Mouse (Mus musculus) intestine, embryonic 15.5 days (tissue): ENCODE measurements around the gene Timm13. TPM values are rescaled to one million over a fixed set of nuclear protein-coding genes. Genes with fewer than 3 reads are reported as not detected.
A peak's percentile ranks its signal among the peaks of the same experiment; 100 is the strongest.

ENCODE experiments used
- ATAC-seq: fragments of 200-750 bp; cut with Nextera tagmentation; 2 replicates; pipeline ENCODE4 v1.8.0; 2017; ENCODE audit warnings: moderate TSS enrichment, moderate library complexity
- H3K27ac ChIP-seq: fragments of 300-500 bp; sonication (generic); 2 replicates; pipeline ENCODE4 v1.5.1; 2015; ENCODE audit warnings: mild to moderate bottlenecking, inconsistent platforms
- H3K27me3 ChIP-seq: fragments of 300-500 bp; sonication (generic); replicated peaks from 2 replicates; pipeline ENCODE4 v1.6.1; 2015; ENCODE audit warnings: inconsistent platforms
- H3K36me3 ChIP-seq: fragments of 300-500 bp; sonication (generic); 2 replicates; pipeline ENCODE4 v1.6.1; 2015; ENCODE audit warnings: inconsistent platforms
- H3K4me1 ChIP-seq: fragments of 300-500 bp; sonication (generic); replicated peaks from 2 replicates; pipeline ENCODE4 v1.6.1; 2015; ENCODE audit warnings: inconsistent platforms
- H3K4me2 ChIP-seq: fragments of 300-500 bp; sonication (generic); replicated peaks from 2 replicates; pipeline ENCODE4 v1.6.1; 2015; ENCODE audit warnings: mild to moderate bottlenecking, inconsistent platforms
- H3K4me3 ChIP-seq: fragments of 300-500 bp; sonication (generic); replicated peaks from 2 replicates; pipeline ENCODE4 v1.5.1; 2015; ENCODE audit warnings: inconsistent platforms
- H3K9ac ChIP-seq: fragments of 300-500 bp; sonication (generic); 2 replicates; pipeline ENCODE4 v1.6.1; 2015; ENCODE audit warnings: inconsistent platforms
- H3K9me3 ChIP-seq: fragments of 300-500 bp; sonication (generic); 2 replicates; pipeline ENCODE4 v1.6.1; 2016; ENCODE audit warnings: inconsistent platforms
- WGBS: fragments of 180-500 bp; shearing (Covaris S2); methylation state at CpG from one replicate; pipeline ENCODE4 v1.1.7; 2015; 5-methylcytosine and 5-hydroxymethylcytosine counted together
- polyA plus RNA-seq: library from polyadenylated mRNA; unstranded; fragments of >200 nt; fragmentation: Nextera tagmentation; extraction: Ambion mirVana; gene quantifications from 2 replicates; pipeline ENCODE4 v1.2.1, GENCODE M21; 2015

Timm13 gene
- polyA plus RNA-seq, result 363 and 364 TPM in 2 replicates

DNA sequence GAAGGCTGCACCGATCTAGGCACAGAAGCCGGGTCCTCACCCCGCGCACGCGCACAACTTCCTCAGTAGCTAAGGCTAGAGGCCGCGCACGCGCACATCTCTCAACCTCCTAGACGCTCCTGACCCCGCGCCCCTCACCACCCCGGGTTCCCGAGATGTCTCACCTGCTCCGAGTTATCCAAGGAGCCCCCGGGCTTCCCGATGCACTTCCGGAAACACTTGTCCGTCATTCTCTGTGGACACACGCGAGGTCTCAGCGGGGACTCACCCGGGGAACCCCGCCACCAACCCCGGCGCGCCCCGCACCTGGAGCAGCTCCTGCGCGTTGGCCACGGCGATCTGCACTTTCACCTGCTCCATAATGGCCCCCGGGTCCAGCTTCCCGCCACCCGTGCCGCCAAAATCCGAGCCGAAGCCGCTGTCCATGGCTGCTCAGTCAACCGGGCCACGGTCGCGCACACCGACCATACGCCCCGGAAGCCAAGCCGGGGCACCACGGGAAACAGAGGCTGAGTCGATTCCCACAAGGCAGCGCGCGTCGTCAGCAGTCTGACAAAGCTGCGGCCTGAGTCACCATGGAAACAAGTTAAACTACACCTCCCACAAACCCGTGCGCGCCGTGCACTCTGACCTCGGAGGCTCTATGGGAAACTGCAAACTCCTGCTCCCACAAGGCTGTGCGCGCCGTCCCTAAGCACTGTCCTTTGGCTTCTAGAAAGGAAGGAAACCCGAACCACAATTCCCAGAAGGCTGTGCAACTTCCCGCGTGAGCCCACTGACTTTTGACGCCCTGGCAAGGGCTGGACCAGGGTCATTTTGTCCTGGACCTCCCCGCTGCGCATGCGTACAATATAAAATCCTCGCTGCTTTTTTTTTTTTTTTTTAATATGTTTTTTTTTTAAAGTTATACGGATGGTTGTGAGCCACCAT lies at the start of gene Timm13:
Timm13 (minus strand) TSS at position 652 of the 930 bp plus-strand sequence.
- no peaks in the 10 kb centered on the region for H3K9me3 ChIP-seq
- peak within 1 kb of the TSS; percentile 77 for H3K9ac ChIP-seq
- peak within 1 kb of the TSS; percentile 72 for H3K4me3 ChIP-seq
- H3K36me3 ChIP-seq, result peaks cover 34% of the 10 kb centered on the region
- H3K4me1 ChIP-seq, result peaks cover 26% of the 10 kb centered on the region
- H3K27me3 ChIP-seq, result no peaks in the 10 kb centered on the region
- peak within 1 kb of the TSS; percentile 83 for H3K4me2 ChIP-seq
- under 1% methylated on average over 72 of the region's 72 CpGs for WGBS
- peak; percentile 97 for ATAC-seq
- peak within 1 kb of the TSS; percentile 76 for H3K27ac ChIP-seq

DNA sequence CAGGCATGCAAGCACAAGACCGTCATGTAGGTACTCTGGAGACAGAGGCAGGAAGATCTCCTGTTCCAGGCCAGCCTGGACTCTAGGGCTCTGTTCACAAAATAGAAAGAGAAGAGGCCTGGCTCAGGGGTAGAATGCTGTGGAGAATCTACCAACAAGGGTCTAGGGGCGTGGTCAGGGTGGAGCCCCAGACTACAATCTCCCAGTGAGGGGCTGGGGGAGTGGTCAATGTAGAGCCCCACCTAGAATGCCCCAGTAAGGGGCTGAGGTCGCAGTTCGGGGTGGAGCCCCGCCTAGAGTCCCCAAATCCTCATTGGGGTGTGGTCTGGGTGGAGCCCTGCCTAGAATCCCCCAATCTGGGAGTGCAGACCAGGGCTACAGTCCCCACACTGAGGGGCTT lies 49.5 kb upstream of the Timm13 start:
- Histone ChIP-seq H3K9me3 (no peaks in the 10 kb centered on the region), H3K4me3 (no peak overlapping the region), H3K4me1 (peaks cover 36% of the 10 kb centered on the region), H3K36me3 (no peaks in the 10 kb centered on the region), H3K9ac (no peak overlapping the region), H3K27me3 (no peaks in the 10 kb centered on the region), H3K27ac (no peak overlapping the region), H3K4me2 (no peak overlapping the region)
- ATAC-seq, result no peak
- 29% methylated on average over 5 of the region's 5 CpGs for WGBS

DNA sequence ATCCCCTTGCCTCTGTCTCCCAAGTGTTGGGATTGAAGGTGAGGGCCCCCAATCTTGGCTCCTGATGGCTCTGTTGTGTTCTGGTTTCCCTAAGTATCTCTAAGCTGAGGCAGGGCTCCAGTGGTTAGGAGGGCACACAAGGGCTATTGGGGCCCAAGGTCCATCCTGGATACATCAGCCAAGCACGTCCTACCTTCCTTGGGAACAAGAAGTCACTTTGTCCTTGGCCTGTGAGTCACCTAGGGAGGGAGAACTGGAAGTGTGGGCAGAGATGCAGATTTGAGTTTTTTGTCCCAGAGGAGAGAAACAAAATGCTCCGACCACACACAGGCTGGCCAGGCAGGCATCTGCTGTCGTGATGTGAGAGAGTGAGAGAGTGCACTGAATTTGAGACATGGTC lies 48.3 kb upstream of the Timm13 start:
- H3K27me3 ChIP-seq, result no peaks in the 10 kb centered on the region
- H3K36me3 ChIP-seq, result no peaks in the 10 kb centered on the region
- no peak overlapping the region for H3K4me3 ChIP-seq
- H3K27ac ChIP-seq, result no peak overlapping the region
- no peaks in the 10 kb centered on the region for H3K9me3 ChIP-seq
- no peak overlapping the region for H3K9ac ChIP-seq
- WGBS, result 79% methylated on average over 3 of the region's 3 CpGs
- H3K4me2 ChIP-seq, result no peak overlapping the region
- peak; percentile 17; the same call in 1 of the 2 replicates for ATAC-seq
- H3K4me1 ChIP-seq, result peaks cover 25% of the 10 kb centered on the region

GRCm38 (mm10) chr10:80948570-80948969 lies 47.8 kb upstream of the Timm13 start:
- no peak overlapping the region for H3K9ac ChIP-seq
- WGBS, result 30% methylated on average over 6 of the region's 6 CpGs
- H3K27ac ChIP-seq, result peak overlapping the region; percentile 58; the same call in 1 of the 2 replicates
- H3K4me3 ChIP-seq, result no peak overlapping the region
- peak; percentile 67 for ATAC-seq
- no peaks in the 10 kb centered on the region for H3K9me3 ChIP-seq
- no peak overlapping the region for H3K4me2 ChIP-seq
- H3K4me1 ChIP-seq, result peaks cover 28% of the 10 kb centered on the region
- H3K27me3 ChIP-seq, result no peaks in the 10 kb centered on the region
- no peaks in the 10 kb centered on the region for H3K36me3 ChIP-seq

- ATAC-seq, result peak; percentile 27; the same call in 1 of the 2 replicates
- no peaks in the 10 kb centered on the region for H3K27me3 ChIP-seq
- H3K4me1 ChIP-seq, result peaks cover 35% of the 10 kb centered on the region
- no peak overlapping the region for H3K4me3 ChIP-seq
- H3K9me3 ChIP-seq, result no peaks in the 10 kb centered on the region
- H3K9ac ChIP-seq, result no peak overlapping the region; the same call in 1 of the 2 replicates
- H3K4me2 ChIP-seq, result no peak overlapping the region
- peak overlapping the region; percentile 58 for H3K27ac ChIP-seq
- 22% methylated on average over 2 of the region's 2 CpGs for WGBS
- H3K36me3 ChIP-seq, result no peaks in the 10 kb centered on the region
Measured at GRCm38 (mm10) chr10:80947802-80948201, 47.0 kb upstream of the Timm13 start.

DNA sequence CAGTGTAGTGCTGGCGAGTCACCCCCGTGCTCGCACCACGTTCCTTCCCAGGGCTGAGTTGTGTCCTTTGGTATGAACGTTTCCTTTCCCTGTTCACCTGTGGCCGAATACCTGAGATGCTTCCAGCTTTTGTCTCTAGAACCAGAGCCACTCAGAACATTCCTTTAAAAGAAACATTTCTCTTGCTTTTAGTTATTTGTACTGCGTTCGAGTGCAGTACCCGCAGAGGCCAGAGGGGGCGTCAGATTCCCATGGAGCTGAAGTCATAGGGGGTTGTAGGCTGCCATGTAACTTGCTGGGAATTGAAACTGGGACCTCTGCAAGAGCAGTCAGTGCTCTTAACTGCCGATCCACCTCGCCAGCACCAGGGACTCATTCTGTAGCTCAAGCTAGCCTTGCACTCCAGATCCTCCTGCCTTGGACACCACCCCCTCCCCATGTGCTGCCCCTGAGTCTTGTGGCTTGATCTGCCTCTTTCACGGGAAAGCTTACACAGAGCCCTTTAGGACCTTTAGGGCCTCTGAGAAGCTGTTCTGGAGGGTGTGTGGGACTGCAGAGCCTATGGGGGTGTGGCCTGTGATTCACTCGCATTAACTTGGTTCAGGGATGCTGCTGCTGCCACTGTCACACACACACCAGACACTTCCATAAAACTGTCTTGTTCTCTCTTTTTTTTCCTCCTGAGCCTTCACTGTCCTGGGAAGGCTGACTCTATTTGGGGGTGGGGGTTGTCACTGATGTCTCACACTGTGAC lies 46.1 kb upstream of the Timm13 start:
- peaks cover 37% of the 10 kb centered on the region for H3K4me1 ChIP-seq
- H3K4me3 ChIP-seq, result no peak overlapping the region
- no peak overlapping the region for H3K4me2 ChIP-seq
- no peak overlapping the region for H3K9ac ChIP-seq
- WGBS, result 64% methylated on average over 14 of the region's 14 CpGs
- H3K36me3 ChIP-seq, result no peaks in the 10 kb centered on the region
- H3K9me3 ChIP-seq, result no peaks in the 10 kb centered on the region
- H3K27me3 ChIP-seq, result no peaks in the 10 kb centered on the region
- peak; percentile 23; the same call in 1 of the 2 replicates for ATAC-seq
- peak overlapping the region; percentile 58 for H3K27ac ChIP-seq

DNA sequence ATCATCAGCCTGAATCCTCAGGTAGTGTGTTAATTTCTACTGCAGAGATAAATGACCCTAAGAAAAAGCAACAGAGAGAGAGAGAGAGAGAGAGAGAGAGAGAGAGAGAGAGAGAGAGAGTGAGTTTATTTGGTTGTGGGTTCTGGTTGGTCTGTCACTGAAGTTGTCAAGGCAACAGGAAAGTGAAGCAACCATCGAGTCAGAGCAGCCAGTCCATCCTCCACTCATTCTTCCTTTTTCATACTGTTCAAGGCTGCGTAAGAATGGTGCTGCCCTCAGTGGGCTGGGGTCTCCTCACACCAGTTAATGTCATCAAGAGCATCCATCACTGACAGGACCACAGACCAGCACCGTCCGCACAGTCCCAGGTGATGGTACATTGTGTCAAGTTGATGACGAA lies 43.5 kb upstream of the Timm13 start:
- ATAC-seq, result no peak
- no peaks in the 10 kb centered on the region for H3K27me3 ChIP-seq
- no peak overlapping the region for H3K9ac ChIP-seq
- H3K4me2 ChIP-seq, result no peak overlapping the region
- no peak overlapping the region for H3K27ac ChIP-seq
- no peaks in the 10 kb centered on the region for H3K9me3 ChIP-seq
- no peaks in the 10 kb centered on the region for H3K36me3 ChIP-seq
- 78% methylated on average over 5 of the region's 5 CpGs for WGBS
- no peak overlapping the region for H3K4me3 ChIP-seq
- peaks cover 61% of the 10 kb centered on the region for H3K4me1 ChIP-seq

GRCm38 (mm10) chr10:80943701-80944100 lies 42.9 kb upstream of the Timm13 start:
- 43% methylated on average over 9 of the region's 9 CpGs for WGBS
- Histone ChIP-seq H3K27ac (no peak overlapping the region), H3K9ac (no peak overlapping the region), H3K36me3 (no peaks in the 10 kb centered on the region), H3K4me2 (no peak overlapping the region), H3K27me3 (no peaks in the 10 kb centered on the region), H3K4me1 (peaks cover 62% of the 10 kb centered on the region), H3K9me3 (no peaks in the 10 kb centered on the region), H3K4me3 (no peak overlapping the region)
- no peak for ATAC-seq

DNA sequence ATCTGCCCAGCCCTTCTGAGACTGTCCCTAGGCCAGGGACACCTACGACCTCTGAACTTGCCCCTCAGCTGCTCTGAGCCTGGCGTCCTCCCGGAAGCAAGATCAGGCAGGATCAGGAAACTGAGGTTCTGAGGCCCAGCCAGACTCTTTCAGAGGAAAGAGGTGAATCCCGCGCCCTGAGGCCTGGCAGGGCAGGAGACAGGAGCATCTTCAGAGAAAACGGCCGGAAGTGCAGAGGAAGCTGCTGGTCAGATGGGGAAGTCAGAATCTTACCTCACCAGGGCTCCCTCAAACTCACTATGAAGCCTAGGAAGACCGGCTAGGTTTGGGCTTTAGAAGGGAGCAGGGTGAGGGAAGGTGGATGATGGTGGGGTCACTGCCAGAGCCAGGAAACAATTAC lies 42.1 kb upstream of the Timm13 start:
- Histone ChIP-seq H3K4me3 (no peak overlapping the region), H3K36me3 (no peaks in the 10 kb centered on the region), H3K9me3 (no peaks in the 10 kb centered on the region), H3K9ac (no peak overlapping the region), H3K27ac (no peak overlapping the region), H3K27me3 (no peaks in the 10 kb centered on the region), H3K4me1 (peaks cover 62% of the 10 kb centered on the region), H3K4me2 (no peak overlapping the region)
- 60% methylated on average over 8 of the region's 8 CpGs for WGBS
- no peak for ATAC-seq

GRCm38 (mm10) chr10:80940988-80941347 lies 40.2 kb upstream of the Timm13 start:
- Histone ChIP-seq H3K27ac (peak overlapping the region; percentile 84), H3K4me2 (peak overlapping the region; percentile 79), H3K4me3 (no peak overlapping the region), H3K4me1 (peaks cover 68% of the 10 kb centered on the region), H3K9ac (peak overlapping the region; percentile 43; the same call in 1 of the 2 replicates), H3K9me3 (no peaks in the 10 kb centered on the region), H3K27me3 (no peaks in the 10 kb centered on the region), H3K36me3 (no peaks in the 10 kb centered on the region)
- 26% methylated on average over 2 of the region's 2 CpGs for WGBS
- no peak for ATAC-seq

- H3K4me2 ChIP-seq, result peak overlapping the region; percentile 79
- H3K27me3 ChIP-seq, result no peaks in the 10 kb centered on the region
- H3K9me3 ChIP-seq, result no peaks in the 10 kb centered on the region
- peak; percentile 56 for ATAC-seq
- no peaks in the 10 kb centered on the region for H3K36me3 ChIP-seq
- H3K27ac ChIP-seq, result peak overlapping the region; percentile 84
- H3K4me1 ChIP-seq, result peaks cover 73% of the 10 kb centered on the region
- H3K4me3 ChIP-seq, result no peak overlapping the region
- 21% methylated on average over 8 of the region's 8 CpGs for WGBS
- H3K9ac ChIP-seq, result peak overlapping the region; percentile 43; the same call in 1 of the 2 replicates
Measured at GRCm38 (mm10) chr10:80940320-80940987, 39.7 kb upstream of the Timm13 start.

- Histone ChIP-seq H3K9ac (peak overlapping the region; percentile 43), H3K4me1 (peaks cover 79% of the 10 kb centered on the region)
Measured at GRCm38 (mm10) chr10:80939671-80940070, 38.9 kb upstream of the Timm13 start.

More at GRCm38 (mm10) chr10:80939671-80940070, 38.9 kb upstream of the Timm13 start:
- H3K27me3 ChIP-seq, result no peaks in the 10 kb centered on the region; the same call in 1 of the 2 replicates
- H3K27ac ChIP-seq, result peak overlapping the region; percentile 84
- H3K9me3 ChIP-seq, result no peaks in the 10 kb centered on the region
- H3K4me2 ChIP-seq, result peak overlapping the region; percentile 79
- H3K4me3 ChIP-seq, result peak overlapping the region; percentile 35
- peak; percentile 62 for ATAC-seq
- 3% methylated on average over 28 of the region's 28 CpGs for WGBS
- no peaks in the 10 kb centered on the region for H3K36me3 ChIP-seq
